Mouse (Mus musculus) left cerebral cortex, adult 11 months (tissue): ENCODE measurements around the gene Ccdc85c.

Experiments used
- DNase-seq: peaks from one replicate; pipeline ENCODE4 v3.0.0; 2022; ENCODE audit warnings: low spot score

Ccdc85c gene

GRCm38 (mm10) chr12:108174606-108175505, 100.4 kb downstream of the Ccdc85c start:
- no peak for DNase-seq

GRCm38 (mm10) chr12:108172639-108173038, 102.6 kb downstream of the Ccdc85c start:
- no peak for DNase-seq

- DNase-seq = no peak
Observed at GRCm38 (mm10) chr12:108171336-108171735, 103.9 kb downstream of the Ccdc85c start.

GRCm38 (mm10) chr12:108170467-108170866, 104.8 kb downstream of the Ccdc85c start:
- DNase-seq = no peak

GRCm38 (mm10) chr12:108168909-108169308, 106.3 kb downstream of the Ccdc85c start:
- no peak for DNase-seq

GRCm38 (mm10) chr12:108163706-108164105, 111.5 kb downstream of the Ccdc85c start:
- DNase-seq = no peak

GRCm38 (mm10) chr12:108162036-108162435, 113.2 kb downstream of the Ccdc85c start:
- no peak for DNase-seq

- no peak for DNase-seq
Observed at GRCm38 (mm10) chr12:108159863-108160262, 115.4 kb downstream of the Ccdc85c start.
